Mouse (Mus musculus) layer of hippocampus, adult 8-10 months (tissue): Measurements from ENCODE around the gene Traf7. TPM values are rescaled to one million over a fixed set of nuclear protein-coding genes. Genes with fewer than 3 reads are reported as not detected.

ENCODE experiments used
- DNase-seq, 2 experiments: peaks; one replicate each; pipeline ENCODE4 v3.0.0; 2022; ENCODE audit warnings: low spot score in 2 of 2
- total RNA-seq, 4 experiments: library from RNA; stranded (reverse); gene quantifications; 2 replicates each; pipeline ENCODE4 v1.2.4; 2022

The Traf7 gene
- total RNA-seq: 100 to 1,000 TPM in 2 of 4 experiments, 10 to 100 TPM in 2; 82.9 to 106 (median 97.4) TPM

- DNase-seq: peak; percentile 94 to 99
Measured at GRCm38 (mm10) chr17:24527723-24528559, at the start of gene Traf7. Gene Traf7 (minus strand): TSS chr17:24527938.

DNA sequence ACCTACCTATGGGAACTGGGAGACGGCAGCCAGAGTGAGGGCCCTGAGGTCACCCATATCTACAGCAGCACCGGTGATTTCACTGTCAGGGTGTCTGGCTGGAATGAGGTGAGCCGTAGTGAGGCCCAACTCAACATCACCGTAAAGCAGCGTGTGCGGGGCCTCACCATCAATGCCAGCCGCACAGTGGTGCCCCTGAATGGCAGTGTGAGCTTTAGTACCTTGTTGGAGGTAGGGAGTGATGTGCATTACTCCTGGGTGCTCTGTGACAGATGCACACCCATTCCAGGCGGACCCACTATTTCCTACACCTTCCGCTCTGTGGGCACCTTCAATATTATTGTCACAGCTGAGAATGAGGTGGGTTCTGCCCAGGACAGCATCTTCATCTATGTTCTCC is 46.1 kb upstream of the Traf7 start:
- no peak for DNase-seq

GRCm38 (mm10) chr17:24572651-24573245 is 45.0 kb upstream of the Traf7 start:
- no peak for DNase-seq

DNA sequence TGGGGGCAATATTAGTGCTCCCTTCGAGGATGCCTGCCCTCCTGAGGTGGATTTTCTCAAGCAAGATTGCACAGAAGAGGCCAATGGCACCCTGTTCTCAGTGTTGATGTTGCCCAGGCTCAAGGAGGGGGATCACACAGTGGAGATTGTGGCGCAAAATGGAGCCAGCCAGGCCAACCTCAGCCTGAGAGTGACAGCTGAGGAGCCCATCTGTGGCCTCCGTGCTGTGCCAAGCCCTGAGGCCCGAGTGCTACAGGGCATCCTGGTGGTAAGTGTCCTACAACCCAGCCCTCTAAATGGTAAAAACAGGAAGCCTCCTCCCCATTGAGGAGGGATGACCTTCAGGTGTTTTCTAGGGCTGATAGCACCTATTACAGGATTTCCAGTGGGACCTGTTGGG is 42.1 kb upstream of the Traf7 start:
- no peak for DNase-seq

DNA sequence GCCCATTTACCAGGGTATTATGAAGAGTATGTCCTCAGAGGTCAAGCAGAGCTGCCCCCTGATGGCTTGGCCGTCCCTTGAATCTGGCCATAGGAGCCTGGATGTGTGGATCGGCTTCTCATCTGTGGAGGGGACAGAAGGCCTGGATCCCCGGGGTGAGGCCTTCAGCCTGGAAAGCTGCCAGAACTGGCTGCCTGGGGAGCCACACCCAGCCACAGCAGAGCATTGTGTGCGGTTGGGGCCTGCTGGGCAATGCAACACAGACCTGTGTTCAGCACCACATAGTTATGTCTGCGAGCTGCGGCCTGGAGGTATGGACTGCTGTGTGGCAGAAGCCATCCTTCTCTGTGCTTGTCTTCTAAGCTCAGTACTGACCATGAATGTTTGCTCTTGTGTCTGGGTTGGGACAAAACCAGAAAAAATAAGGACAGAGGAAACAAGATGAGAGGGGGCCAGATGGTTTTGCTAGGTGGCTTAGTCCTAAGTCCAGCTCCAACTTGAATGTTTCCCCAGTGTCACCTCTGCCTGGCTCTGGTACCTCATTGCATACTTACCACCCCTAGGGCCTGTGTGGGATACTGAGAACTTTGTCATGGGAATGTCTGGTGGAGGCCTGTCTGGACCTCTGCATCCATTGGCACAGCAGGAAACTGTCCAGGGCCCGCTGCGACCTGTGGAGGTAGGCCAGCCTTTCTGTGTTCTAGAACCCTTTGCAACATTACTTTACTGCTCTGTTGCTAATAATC is 39.5 kb upstream of the Traf7 start:
- no peak for DNase-seq

DNA sequence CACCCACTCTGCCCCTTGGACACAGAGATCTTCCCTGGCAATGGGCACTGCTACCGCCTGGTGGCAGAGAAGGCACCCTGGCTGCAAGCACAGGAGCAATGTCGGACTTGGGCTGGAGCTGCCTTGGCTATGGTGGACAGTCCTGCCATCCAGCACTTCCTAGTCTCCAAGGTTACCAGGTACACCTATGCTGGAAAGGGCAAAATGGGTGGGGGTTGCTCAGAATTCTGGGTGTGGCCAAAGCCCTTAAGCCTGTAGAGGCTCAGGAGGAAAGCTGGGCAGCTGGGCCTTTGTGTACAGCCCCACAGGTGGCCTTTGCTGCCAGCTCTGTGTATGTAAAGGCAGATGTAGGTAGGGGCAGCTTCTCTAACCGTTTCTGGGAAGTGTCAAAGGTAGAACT is 38.1 kb upstream of the Traf7 start:
- DNase-seq: no peak

DNA sequence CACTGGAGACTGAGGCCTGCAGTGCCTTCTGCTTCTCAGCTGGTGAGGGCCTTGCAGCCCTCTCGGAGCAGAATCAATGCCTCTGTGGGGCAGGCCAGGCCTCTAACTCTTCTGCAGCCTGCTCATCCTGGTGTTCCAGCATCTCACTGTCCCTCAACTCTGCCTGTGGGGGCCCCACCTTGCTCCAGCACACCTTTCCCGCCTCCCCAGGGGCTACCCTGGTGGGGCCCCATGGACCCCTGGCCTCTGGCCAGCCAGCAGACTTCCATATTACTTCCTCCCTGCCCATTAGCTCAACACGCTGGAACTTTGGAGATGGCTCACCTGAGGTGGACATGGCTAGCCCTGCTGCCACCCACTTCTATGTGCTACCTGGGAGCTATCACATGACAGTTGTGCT is 37.4 kb upstream of the Traf7 start:
- no peak for DNase-seq

GRCm38 (mm10) chr17:24564422-24564821 is 36.7 kb upstream of the Traf7 start:
- DNase-seq: no peak

DNA sequence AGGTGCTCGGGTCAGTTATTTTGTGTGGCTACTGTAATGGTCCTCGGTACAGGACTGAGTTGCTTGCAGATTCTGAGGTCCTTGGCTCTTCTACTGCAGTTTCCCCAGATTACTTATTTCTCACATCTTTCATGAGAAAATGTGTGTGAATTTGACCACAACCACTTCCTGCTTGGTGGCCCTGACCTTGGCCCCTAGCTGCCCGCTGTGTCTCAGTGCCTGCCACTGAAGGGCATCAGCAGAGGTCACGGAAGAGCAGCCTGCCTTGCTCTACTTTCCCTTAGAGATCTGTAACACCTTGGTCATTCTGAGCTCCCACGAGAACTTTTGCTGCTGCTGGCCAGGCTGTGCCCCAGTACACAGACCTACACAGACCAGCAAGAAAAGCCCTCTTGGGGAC is 35.9 kb upstream of the Traf7 start:
- DNase-seq: no peak

DNA sequence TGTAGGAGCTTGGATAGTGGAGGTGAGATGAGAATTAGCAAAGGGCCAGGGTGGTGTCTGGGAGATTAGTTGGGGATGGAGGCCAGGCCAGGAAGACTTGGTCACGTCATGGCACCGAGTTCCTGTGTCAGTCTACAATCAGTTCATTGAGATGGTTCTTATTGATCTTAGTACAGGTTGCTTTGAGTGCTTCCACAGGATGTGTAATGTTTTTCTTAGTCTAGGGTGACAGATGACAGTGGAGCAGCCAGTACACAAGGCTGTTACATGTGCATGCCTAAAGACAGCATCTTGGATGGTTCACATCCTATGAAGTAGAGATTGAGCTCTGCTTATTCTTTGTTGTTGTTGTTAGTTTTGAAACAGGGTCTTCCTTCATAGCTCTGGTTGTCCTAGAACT is 33.9 kb upstream of the Traf7 start:
- DNase-seq: no peak

DNA sequence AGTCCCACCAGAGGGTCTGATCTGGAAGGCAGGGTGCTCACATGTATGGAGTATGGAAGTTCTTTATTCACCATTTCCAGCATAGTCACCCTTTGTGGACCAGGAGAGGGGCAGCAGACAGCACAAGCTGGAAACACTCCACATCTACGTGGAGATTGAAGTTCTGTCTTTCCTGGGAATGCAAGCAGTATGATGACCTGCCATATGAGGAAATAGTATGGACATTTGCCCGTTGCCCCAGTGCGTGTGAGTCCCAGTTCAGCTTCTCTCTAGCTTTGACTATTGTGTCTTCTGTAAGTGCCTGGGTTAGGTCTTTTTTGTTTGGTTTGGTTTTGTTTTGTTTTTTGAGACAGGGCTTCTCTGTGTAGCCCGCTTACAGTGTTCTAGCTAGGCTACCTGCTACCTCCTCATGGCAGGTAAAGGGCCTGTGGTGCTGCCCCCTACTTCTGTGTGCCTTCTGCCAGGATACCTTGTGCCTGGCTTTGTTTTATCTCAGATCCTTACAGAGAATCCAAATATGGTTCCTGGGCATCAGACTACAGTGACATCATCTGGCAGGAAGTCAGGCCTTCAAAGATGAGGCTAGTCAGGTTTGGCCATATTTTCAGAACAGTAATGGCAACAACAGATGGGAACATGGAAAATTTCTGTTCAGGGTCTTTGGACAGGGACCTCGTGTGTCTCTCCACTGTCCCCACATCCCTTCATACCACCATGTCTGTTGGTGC is 32.7 kb upstream of the Traf7 start:
- DNase-seq: no peak

- no peak for DNase-seq
Measured at GRCm38 (mm10) chr17:24559146-24559545, 31.4 kb upstream of the Traf7 start.

GRCm38 (mm10) chr17:24558600-24559099 is 30.9 kb upstream of the Traf7 start:
- DNase-seq: no peak

DNA sequence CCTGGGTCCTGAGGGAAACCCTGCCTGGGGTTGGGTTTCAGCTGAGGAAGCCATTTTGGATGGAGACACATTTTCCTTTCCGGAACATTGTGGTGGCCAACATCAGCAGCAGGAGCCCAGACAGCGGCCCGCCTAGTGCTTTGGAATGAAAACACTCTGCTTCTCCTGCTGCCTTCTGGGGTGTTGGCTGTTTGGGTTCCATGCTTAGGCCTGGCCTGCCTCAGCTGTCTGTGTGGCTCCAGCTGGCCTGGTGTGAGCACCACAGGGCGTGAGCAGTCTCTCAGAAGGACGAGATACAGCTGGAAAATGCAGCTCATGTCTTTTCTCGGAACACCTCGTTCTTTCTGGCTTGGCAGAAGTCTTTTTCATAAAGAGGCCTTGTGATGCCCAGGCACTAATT is 29.4 kb upstream of the Traf7 start:
- DNase-seq: no peak

DNA sequence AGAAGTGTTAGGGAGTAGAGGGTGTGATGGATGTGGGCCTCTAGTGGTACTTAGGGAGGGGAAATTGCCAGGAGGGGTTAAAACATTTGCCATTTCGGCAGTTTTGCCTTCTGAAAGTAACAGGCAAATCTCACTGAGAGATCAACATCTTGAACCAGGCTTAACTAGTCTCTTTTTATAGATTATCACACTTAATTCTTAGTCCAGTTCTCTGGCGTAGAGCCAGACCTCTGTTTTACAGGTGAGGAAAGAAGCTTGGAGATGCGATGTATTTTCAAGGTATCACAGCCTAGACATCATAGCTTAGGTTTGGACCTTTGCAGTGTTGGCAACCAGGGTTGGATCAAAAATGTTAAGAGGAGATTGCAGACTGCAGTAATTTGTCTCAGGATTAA is 23.3 kb upstream of the Traf7 start:
- no peak for DNase-seq

DNA sequence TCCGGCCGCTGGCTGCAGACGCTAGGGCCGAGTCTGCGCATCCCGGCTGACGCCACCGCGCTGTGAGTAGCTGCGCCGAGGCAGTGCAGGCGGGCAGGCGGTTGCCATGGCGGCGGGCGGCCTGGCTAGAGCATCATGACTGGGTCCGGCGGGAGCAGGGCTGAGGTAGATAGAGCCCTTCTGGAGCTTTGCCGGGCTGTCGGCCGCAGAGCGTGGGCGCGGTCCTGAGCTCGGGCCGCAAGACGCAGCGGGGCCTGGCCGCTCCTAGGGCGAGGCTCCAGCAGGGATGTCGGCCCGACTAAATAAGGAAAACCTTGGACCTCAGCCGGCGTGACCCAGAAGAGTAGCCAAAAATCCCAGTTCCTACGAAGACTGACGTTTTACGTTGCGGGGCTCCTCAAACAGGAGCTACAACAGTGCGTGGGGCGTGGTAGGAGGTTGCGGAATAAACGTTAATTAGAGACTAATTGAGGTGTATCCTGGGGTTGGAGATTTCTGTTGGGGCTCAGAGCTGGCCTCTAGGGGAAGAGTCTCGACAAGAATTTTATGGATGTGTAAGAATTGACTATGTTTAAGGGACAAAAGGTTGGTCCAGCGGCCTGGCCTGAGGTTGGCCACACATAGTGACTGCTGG is 22.8 kb upstream of the Traf7 start:
- DNase-seq: peak; percentile 67 to 73

DNA sequence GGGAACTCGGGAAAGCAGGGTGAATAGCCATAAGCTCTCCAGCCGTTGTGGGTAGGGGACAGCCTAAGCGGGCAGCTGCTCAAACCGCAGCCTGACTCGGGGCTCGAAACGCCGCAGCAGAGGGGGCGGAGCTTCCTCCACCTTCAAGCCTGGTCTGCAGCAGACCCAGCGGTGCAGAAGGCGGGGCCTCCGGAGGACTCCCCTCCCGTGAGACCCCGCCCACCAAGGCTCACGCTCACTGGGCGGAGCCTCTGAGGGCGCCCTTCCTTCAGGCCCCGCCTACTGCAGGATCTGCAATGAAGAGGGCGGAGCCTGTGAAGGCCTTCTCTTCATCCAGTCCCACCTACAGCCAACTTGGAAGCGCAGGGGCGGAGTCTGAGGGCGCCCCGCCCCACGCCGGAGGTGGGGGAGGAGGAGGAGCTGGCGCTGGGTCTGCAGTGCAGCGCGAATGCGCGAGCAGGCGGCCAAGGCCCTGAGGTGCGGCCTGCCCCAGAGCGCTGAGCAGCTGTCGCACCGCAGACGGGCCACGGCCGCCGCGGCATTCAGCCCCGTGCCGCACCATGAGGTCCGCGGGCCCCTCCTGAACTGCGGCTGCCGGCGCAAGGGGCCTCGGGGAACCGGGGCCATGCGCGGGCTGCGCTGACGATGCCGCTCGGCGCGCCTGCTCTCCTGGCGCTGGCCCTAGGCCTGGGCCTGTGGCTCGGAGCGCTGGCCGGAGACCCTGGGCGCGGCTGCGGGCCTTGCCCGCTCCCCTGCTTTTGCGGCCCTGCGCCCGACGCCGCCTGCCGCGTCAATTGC is 22.1 kb upstream of the Traf7 start, which contains the start of gene Pkd1:
Pkd1 (plus strand) TSS at position 217 of the 798 bp plus-strand sequence.
- DNase-seq: peak; percentile 98 to 99

- DNase-seq: no peak
Measured at GRCm38 (mm10) chr17:24548921-24549617, 21.3 kb upstream of the Traf7 start.

GRCm38 (mm10) chr17:24548435-24548834 is 20.7 kb upstream of the Traf7 start:
- DNase-seq: no peak
